Mouse (Mus musculus) limb, embryonic 10.5 days (tissue): ENCODE data around the gene Cpox. TPM values are rescaled to one million over a fixed set of nuclear protein-coding genes. Genes with fewer than 3 reads are reported as not detected.
A peak's percentile ranks its signal among the peaks of the same experiment; 100 is the strongest.
"Not testable (repeated sequence)": the region's sequence is repeated elsewhere in the genome, so short reads cannot be mapped to it uniquely, and the experiment has no call there.

ENCODE experiments used
- DNase-seq: peaks from one replicate; pipeline ENCODE4 v3.0.0-alpha.2; 2017; ENCODE audit warnings: low spot score
- H3K27ac ChIP-seq: fragments of 300-500 bp; sonication (generic); 2 replicates; pipeline ENCODE4 v1.5.1; 2016; ENCODE audit warnings: mild to moderate bottlenecking
- H3K27me3 ChIP-seq: fragments of 300-500 bp; sonication (generic); 2 replicates; pipeline ENCODE4 v1.6.1; 2016; ENCODE audit warnings: low read depth, mild to moderate bottlenecking; ENCODE audit not compliant: poor library complexity, severe bottlenecking
- H3K36me3 ChIP-seq: fragments of 300-500 bp; sonication (generic); 2 replicates; pipeline ENCODE4 v1.6.1; 2016; ENCODE audit warnings: mild to moderate bottlenecking, moderate library complexity
- H3K4me1 ChIP-seq: fragments of 300-500 bp; sonication (generic); 2 replicates; pipeline ENCODE4 v1.6.1; 2016
- H3K4me3 ChIP-seq: fragments of 300-500 bp; sonication (generic); 2 replicates; pipeline ENCODE4 v1.5.1; 2016; ENCODE audit warnings: mild to moderate bottlenecking, moderate library complexity
- H3K9me3 ChIP-seq: fragments of 300-500 bp; sonication (generic); replicated peaks from 2 replicates; pipeline ENCODE4 v1.6.1; 2016; ENCODE audit warnings: mild to moderate bottlenecking
- WGBS: fragments of 180-500 bp; shearing (Covaris S2); methylation state at CpG from one replicate; pipeline ENCODE4 v1.1.7; 2016; 5-methylcytosine and 5-hydroxymethylcytosine counted together
- polyA plus RNA-seq: library from polyadenylated mRNA; unstranded; fragments of >200 nt; fragmentation: Nextera tagmentation; extraction: Ambion mirVana; gene quantifications from 2 replicates; pipeline ENCODE4 v1.2.1, GENCODE M21; 2016

Cpox gene
- polyA plus RNA-seq, 1 experiment from 2014 or later = 26.6 TPM

GRCm38 (mm10) chr16:58655751-58656150 is 14.3 kb upstream of the Cpox start:
- no peak for DNase-seq
- Histone ChIP-seq H3K4me1 (no peaks in the 10 kb centered on the region), H3K27me3 (no peaks in the 10 kb centered on the region), H3K36me3 (no peaks in the 10 kb centered on the region), H3K4me3 (no peak overlapping the region), H3K9me3 (no peaks in the 10 kb centered on the region), H3K27ac (no peak overlapping the region)

GRCm38 (mm10) chr16:58656526-58656925 is 13.6 kb upstream of the Cpox start:
- 93% methylated on average over 4 of the region's 4 CpGs for WGBS
- H3K27ac ChIP-seq = no peak overlapping the region
- DNase-seq = peak; percentile 20
- no peaks in the 10 kb centered on the region for H3K9me3 ChIP-seq
- no peaks in the 10 kb centered on the region for H3K4me1 ChIP-seq
- no peaks in the 10 kb centered on the region for H3K27me3 ChIP-seq
- no peaks in the 10 kb centered on the region for H3K36me3 ChIP-seq
- H3K4me3 ChIP-seq = no peak overlapping the region

DNA sequence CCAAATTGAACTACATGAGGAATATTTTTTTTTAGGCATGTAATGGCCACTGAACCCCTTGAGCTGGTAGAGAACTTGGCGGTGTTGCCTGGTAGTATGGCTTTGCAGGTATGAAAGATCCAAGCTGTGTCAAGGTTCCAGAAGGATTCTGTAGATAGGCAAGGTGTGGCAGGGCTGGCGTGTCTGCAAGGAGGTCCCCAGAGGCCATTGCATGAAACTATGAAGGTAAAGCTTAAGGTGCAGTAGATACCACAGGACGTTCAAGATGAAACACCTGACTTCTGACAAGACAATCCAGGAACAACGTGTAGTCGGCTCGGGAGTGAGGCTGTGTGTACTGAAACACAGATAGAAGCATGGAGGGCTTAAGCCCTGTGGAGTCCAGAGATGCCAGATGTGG is 11.4 kb upstream of the Cpox start:
- Histone ChIP-seq H3K27me3 (no peaks in the 10 kb centered on the region), H3K27ac (no peak overlapping the region), H3K36me3 (no peaks in the 10 kb centered on the region), H3K9me3 (no peaks in the 10 kb centered on the region), H3K4me1 (no peaks in the 10 kb centered on the region), H3K4me3 (no peak overlapping the region)
- peak; percentile 19 for DNase-seq
- WGBS = 90% methylated on average over 6 of the region's 6 CpGs

DNA sequence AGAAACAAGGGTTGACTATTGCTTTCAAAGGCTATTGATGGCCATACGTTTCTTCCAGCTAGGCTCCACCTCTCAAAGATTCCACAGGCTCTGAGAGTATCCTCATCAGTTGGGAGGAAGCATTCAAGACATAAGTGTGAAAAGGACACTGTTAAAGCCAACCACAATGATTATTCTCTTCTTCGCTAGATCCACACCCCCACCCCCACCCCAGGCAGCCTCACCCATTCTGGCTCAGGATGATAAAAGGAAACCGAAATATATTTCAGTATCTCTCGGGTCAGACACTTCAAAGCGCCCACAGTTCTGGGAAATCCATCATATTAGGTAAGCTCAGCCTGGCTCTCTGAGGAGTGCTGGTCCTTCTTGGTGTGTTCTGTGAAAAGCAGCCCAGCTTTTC is 8.3 kb upstream of the Cpox start:
- Histone ChIP-seq H3K27ac (no peak overlapping the region), H3K4me1 (no peaks in the 10 kb centered on the region), H3K4me3 (no peak overlapping the region), H3K36me3 (no peaks in the 10 kb centered on the region), H3K9me3 (no peaks in the 10 kb centered on the region), H3K27me3 (no peaks in the 10 kb centered on the region)
- 79% methylated on average over 5 of the region's 5 CpGs for WGBS
- peak; percentile 21 for DNase-seq

DNA sequence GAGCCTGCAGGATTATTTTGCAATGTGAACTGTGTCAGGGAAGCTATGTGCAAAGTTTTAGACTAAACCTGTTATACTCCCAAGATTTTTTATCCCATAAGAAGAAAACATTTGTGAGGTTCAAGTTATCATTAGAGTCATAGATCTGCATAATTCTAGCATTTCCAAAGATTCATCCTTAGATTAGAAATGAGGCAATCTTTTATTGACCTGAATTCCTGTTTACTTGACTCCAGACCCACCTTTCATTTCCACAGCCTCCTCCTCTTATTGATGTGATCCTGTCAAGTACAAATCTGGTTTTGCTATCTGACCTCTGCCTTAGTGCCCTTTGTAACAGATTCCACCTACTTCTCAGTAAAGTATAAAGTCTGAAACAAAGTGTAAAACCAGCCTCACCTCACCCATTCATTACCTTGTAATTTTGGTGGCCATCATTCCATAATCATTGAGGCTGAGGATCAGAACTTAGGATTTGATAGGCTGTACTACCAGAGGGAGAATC is 7.8 kb upstream of the Cpox start:
- DNase-seq = no peak
- no peaks in the 10 kb centered on the region for H3K27me3 ChIP-seq
- H3K36me3 ChIP-seq = no peaks in the 10 kb centered on the region
- no peaks in the 10 kb centered on the region for H3K9me3 ChIP-seq
- no peaks in the 10 kb centered on the region for H3K4me1 ChIP-seq
- H3K4me3 ChIP-seq = no peak overlapping the region
- H3K27ac ChIP-seq = no peak overlapping the region

- Histone ChIP-seq H3K9me3 (no peaks in the 10 kb centered on the region), H3K36me3 (no peaks in the 10 kb centered on the region), H3K4me1 (no peaks in the 10 kb centered on the region), H3K27ac (no peak overlapping the region), H3K27me3 (no peaks in the 10 kb centered on the region), H3K4me3 (no peak overlapping the region)
- WGBS = 87% methylated on average over 5 of the region's 5 CpGs
- DNase-seq = no peak
Measured at GRCm38 (mm10) chr16:58663021-58663420, 7.1 kb upstream of the Cpox start.

DNA sequence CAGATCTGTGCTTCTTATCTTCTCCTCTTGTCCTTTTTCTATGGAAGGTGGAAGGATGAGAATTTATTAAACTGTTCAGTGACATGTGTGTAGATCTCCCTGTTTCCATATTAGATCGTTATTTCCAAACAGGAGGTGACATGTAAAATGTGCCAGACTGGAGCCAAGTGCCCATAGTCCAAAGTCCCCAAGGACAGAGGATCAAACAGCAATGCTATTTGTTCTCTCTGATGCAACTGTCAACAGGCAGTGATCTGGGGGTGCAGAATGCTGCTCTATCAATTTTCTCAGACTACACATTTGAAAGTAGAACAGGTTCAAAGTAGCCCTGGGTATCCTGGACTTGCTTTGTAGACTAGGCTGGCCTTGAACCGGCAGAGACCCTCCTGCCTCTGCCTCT is 6.3 kb upstream of the Cpox start:
- no peaks in the 10 kb centered on the region for H3K27me3 ChIP-seq
- no peaks in the 10 kb centered on the region for H3K4me1 ChIP-seq
- no peak overlapping the region for H3K27ac ChIP-seq
- no peaks in the 10 kb centered on the region for H3K9me3 ChIP-seq
- H3K4me3 ChIP-seq = no peak overlapping the region
- peak; percentile 11 for DNase-seq
- WGBS = 88% methylated on average over 2 of the region's 2 CpGs
- H3K36me3 ChIP-seq = no peaks in the 10 kb centered on the region

GRCm38 (mm10) chr16:58665137-58665536 is 5.0 kb upstream of the Cpox start:
- H3K4me1 ChIP-seq, H3K27me3 ChIP-seq, H3K27ac ChIP-seq, H3K36me3 ChIP-seq, H3K9me3 ChIP-seq, H3K4me3 ChIP-seq, DNase-seq: not testable (repeated sequence)

DNA sequence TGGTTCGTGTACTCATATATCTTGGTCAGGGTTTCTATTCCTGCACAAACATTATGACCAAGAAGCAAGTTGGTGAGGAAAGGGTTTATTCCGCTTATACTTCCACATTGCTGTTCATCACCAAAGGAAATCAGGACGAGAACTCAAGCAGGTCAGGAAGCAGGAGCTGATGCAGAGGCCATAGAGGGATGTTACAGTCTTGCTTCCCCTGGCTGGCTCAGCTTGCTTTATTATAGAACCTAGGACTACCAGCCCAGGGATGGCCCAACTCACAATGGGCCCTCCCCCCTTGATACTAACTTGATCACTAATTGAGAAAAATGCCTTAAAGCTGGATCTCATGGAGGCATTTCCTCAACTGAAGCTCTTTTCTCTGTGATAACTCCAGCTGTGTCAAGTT is 3.4 kb upstream of the Cpox start:
- 88% methylated on average over 3 of the region's 3 CpGs for WGBS
- not testable (repeated sequence) for H3K9me3 ChIP-seq, H3K4me3 ChIP-seq, H3K36me3 ChIP-seq, H3K27ac ChIP-seq, H3K27me3 ChIP-seq, DNase-seq, H3K4me1 ChIP-seq

- WGBS = 87% methylated on average over 3 of the region's 3 CpGs
- Histone ChIP-seq H3K9me3 (no peaks in the 10 kb centered on the region), H3K27me3 (no peaks in the 10 kb centered on the region), H3K4me1 (peaks cover 9% of the 10 kb centered on the region), H3K27ac (no peak overlapping the region), H3K36me3 (peaks cover 8% of the 10 kb centered on the region), H3K4me3 (no peak overlapping the region)
- no peak for DNase-seq
Measured at GRCm38 (mm10) chr16:58668586-58668985, 1.5 kb upstream of the Cpox start.

DNA sequence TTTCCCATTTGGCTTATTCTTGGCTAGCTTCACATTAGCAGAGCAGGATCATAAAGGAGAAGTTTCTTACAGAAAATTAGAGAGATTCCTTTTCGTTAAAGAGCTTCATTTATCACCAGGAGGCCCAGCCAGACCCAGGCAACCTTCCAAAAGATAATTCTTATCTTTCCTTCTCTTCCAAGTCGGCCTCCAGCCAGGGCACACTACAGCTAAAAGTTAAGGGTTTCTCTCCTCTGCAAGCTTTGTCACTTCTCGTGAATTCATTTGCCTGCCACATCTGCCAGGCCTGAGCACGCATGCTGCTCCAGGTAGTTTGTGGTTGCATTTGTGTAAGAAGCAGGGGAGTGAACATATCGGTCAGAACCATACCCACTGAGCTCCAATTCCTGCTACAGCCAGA is 828 bp upstream of the Cpox start:
- H3K27ac ChIP-seq = peak overlapping the region; percentile 93; the same call in 1 of the 2 replicates
- H3K27me3 ChIP-seq = no peaks in the 10 kb centered on the region
- H3K9me3 ChIP-seq = no peaks in the 10 kb centered on the region
- no peak for DNase-seq
- H3K36me3 ChIP-seq = peaks cover 14% of the 10 kb centered on the region
- H3K4me3 ChIP-seq = peak overlapping the region; percentile 85; the same call in 1 of the 2 replicates
- 65% methylated on average over 5 of the region's 5 CpGs for WGBS
- H3K4me1 ChIP-seq = peaks cover 9% of the 10 kb centered on the region

DNA sequence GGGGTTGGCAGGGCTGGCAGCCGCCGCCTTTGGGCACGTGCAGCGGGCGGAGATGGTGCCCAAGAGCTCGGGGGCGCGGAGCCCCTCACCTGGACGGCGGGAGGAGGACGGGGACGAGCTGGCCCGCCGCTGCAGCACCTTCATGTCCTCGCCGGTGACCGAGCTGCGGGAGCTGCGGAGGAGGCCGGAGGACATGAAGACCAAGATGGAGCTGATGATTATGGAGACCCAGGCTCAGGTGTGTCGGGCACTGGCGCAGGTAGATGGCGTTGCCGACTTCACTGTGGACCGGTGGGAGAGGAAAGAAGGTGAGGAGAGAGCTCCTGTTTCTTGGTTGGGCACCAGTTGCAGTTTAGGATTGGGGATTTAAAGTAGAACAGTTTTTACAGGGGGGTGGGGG is 551 bp downstream of the Cpox start:
- Histone ChIP-seq H3K36me3 (peaks cover 26% of the 10 kb centered on the region), H3K4me3 (peak overlapping the region; percentile 85), H3K27ac (peak overlapping the region; percentile 93), H3K27me3 (no peaks in the 10 kb centered on the region), H3K4me1 (peaks cover 9% of the 10 kb centered on the region), H3K9me3 (no peaks in the 10 kb centered on the region)
- under 1% methylated on average over 25 of the region's 25 CpGs for WGBS
- DNase-seq = no peak

GRCm38 (mm10) chr16:58671212-58671985 is 1.3 kb downstream of the Cpox start:
- H3K27ac ChIP-seq = no peak overlapping the region
- H3K4me1 ChIP-seq = peaks cover 9% of the 10 kb centered on the region
- 70% methylated on average over 8 of the region's 8 CpGs for WGBS
- peaks cover 31% of the 10 kb centered on the region for H3K36me3 ChIP-seq
- peak overlapping the region; percentile 85 for H3K4me3 ChIP-seq
- DNase-seq = no peak
- H3K27me3 ChIP-seq = no peaks in the 10 kb centered on the region
- no peaks in the 10 kb centered on the region for H3K9me3 ChIP-seq

DNA sequence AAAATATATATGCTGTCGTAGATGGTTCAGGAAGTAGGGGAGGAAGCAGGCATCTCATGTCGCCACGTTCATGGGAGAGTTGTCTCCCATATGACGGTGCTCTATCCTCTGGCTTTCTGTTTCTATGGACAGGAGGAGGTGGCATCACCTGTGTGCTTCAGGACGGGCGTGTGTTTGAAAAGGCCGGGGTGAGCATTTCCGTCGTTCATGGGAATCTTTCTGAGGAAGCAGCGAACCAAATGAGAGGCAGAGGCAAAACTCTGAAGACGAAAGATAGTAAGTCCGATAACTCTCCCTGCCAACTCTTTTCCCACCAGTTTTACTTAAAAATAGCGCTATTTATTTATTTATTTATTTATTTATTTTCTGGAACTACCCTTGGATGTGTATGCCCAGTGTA is 2.3 kb downstream of the Cpox start:
- WGBS = 92% methylated on average over 13 of the region's 13 CpGs
- H3K4me1 ChIP-seq = peaks cover 9% of the 10 kb centered on the region
- no peak overlapping the region for H3K27ac ChIP-seq
- H3K4me3 ChIP-seq = no peak overlapping the region
- DNase-seq = no peak
- H3K36me3 ChIP-seq = peaks cover 39% of the 10 kb centered on the region
- H3K27me3 ChIP-seq = no peaks in the 10 kb centered on the region
- no peaks in the 10 kb centered on the region for H3K9me3 ChIP-seq
